ENCODE assay signal across 8 mouse cellular contexts in genomic region chr4:129406447-129406846, GRCm38 (mm10). TPM values are rescaled to one million over a fixed set of nuclear protein-coding genes. Genes with fewer than 3 reads are reported as not detected.
DNase-seq lines count a peak whose midpoint lies in the region; ATAC-seq and TF ChIP-seq lines count a peak whose summit lies in the region.

No protein-coding gene starts in this region.

- peak; percentile 75 for DNase-seq in Muller cell, postnatal 12 days (ENCODE audit: inconsistent ontology term)
- DNase-seq in cerebellum, adult 9-11 months: peak; percentile 28
- peak; percentile 5 to 7 for DNase-seq in frontal cortex, postnatal 14 days (ENCODE audit: low spot score in 2 of 2)
- peak; percentile 63 for DNase-seq in hindbrain, embryonic 10.5 days (ENCODE audit: low spot score)
- peak; percentile 2 for DNase-seq in layer of hippocampus, adult 9-10 months (ENCODE audit: low spot score)
- peak; percentile 49 for DNase-seq in thymus, adult 2 months

- H3K36me3 ChIP-seq in hindbrain, embryonic 10.5 days: no peaks in the 10 kb centered on the region
- no peaks in the 10 kb centered on the region for H3K36me3 ChIP-seq in lung, embryonic 15.5 days
- H3K36me3 ChIP-seq in thymus, adult 2 months (ENCODE audit: control insufficient read depth, insufficient read depth, low read length): no peaks in the 10 kb centered on the region

- H3K27ac ChIP-seq in hindbrain, embryonic 10.5 days: peak overlapping the region; percentile 82
- H3K27ac ChIP-seq in lung, embryonic 15.5 days: peak overlapping the region; percentile 26; the same call in 1 of the 2 replicates
- no peak overlapping the region for H3K27ac ChIP-seq in thymus, adult 2 months (ENCODE audit: control insufficient read depth, insufficient read depth, low read length)

- 5% methylated on average over 25 of the region's 25 CpGs for WGBS in hindbrain, embryonic 10.5 days
- 3% methylated on average over 25 of the region's 25 CpGs for WGBS in lung, embryonic 15.5 days
- WGBS in thymus, adult 2 months: 4% methylated on average over 25 of the region's 25 CpGs

- peak overlapping the region; percentile 54 for H3K4me3 ChIP-seq in hindbrain, embryonic 10.5 days
- peak overlapping the region; percentile 34 for H3K4me3 ChIP-seq in lung, embryonic 15.5 days
- peak overlapping the region; percentile 56 for H3K4me3 ChIP-seq in thymus, adult 2 months (ENCODE audit: control insufficient read depth, insufficient read depth, low read length)

- ATAC-seq in lung, embryonic 15.5 days (ENCODE audit: borderline replicate concordance, extremely low read depth, low FRiP score, low TSS enrichment): peak; percentile 90
- ATAC-seq in neutrophil, adult 5-6 weeks (ENCODE audit: extremely low read depth, insufficient number of reproducible peaks, low FRiP score, poor library complexity, severe bottlenecking): peak; percentile 69; the same call in 1 of the 2 replicates

- H3K9ac ChIP-seq in lung, embryonic 15.5 days: no peak overlapping the region

- TF ChIP-seq POLR2A in thymus, adult 2 months (IDR thresholded peaks at IDR 0.05; ENCODE audit: control insufficient read depth, extremely low read depth, insufficient read depth, low read length, poor library complexity): no peak

- peaks cover 4% of the 10 kb centered on the region for H3K4me1 ChIP-seq in hindbrain, embryonic 10.5 days (replicated peaks)
- 0 out of 2 replicates have a peak, but pooled peaks cover 7% of the 10 kb centered on the region for H3K4me1 ChIP-seq in lung, embryonic 15.5 days
- H3K4me1 ChIP-seq in thymus, adult 2 months (replicated peaks; ENCODE audit: control insufficient read depth, insufficient read depth, low read length): no peaks in the 10 kb centered on the region

- no peaks in the 10 kb centered on the region for H3K9me3 ChIP-seq in hindbrain, embryonic 10.5 days
- H3K9me3 ChIP-seq in lung, embryonic 15.5 days: no peaks in the 10 kb centered on the region

- H3K27me3 ChIP-seq in hindbrain, embryonic 10.5 days (ENCODE audit: insufficient read depth, poor library complexity, severe bottlenecking): peaks cover 12% of the 10 kb centered on the region; the same call in 1 of the 2 replicates
- H3K27me3 ChIP-seq in lung, embryonic 15.5 days: 0 out of 2 replicates have a peak, but pooled peaks cover 7% of the 10 kb centered on the region
- no peaks in the 10 kb centered on the region for H3K27me3 ChIP-seq in thymus, adult 2 months (ENCODE audit: control insufficient read depth, insufficient read depth, low read length)

- peak; percentile 50; the same call in 1 of the 2 replicates for TF ChIP-seq CTCF in thymus, adult 2 months (IDR thresholded peaks at IDR 0.05; ENCODE audit: borderline replicate concordance, control insufficient read depth, extremely low read depth, insufficient read depth, low read length, poor library complexity)

- H3K4me2 ChIP-seq in lung, embryonic 15.5 days: peak overlapping the region; percentile 64

RNA-seq across cellular contexts. Expression of gene Zbtb8a, which starts 28.5 kb away (rescaled TPM):
- polyA plus RNA-seq in hindbrain, embryonic 10.5 days (2016; fragmentation: Nextera tagmentation; extraction: Ambion mirVana): 7.7 and 11.8 TPM in 2 replicates
- polyA plus RNA-seq in lung, embryonic 15.5 days (2015; fragmentation: Nextera tagmentation; extraction: Ambion mirVana): 19.3 and 21.6 TPM in 2 replicates
- 2.3 and 3.3 TPM in 2 replicates for total RNA-seq in neutrophil, adult 5-6 weeks (2017)
- polyA plus RNA-seq in thymus, adult 2 months (2012; rRNA removed): 3.3 and 3.6 TPM in 2 replicates

RNA-seq across cellular contexts. Expression of gene Zbtb8b, which starts 34.2 kb away (rescaled TPM):
- 1.8 and 2.1 TPM in 2 replicates for polyA plus RNA-seq in hindbrain, embryonic 10.5 days (2016; fragmentation: Nextera tagmentation; extraction: Ambion mirVana)
- 2.2 and 3.1 TPM in 2 replicates for polyA plus RNA-seq in lung, embryonic 15.5 days (2015; fragmentation: Nextera tagmentation; extraction: Ambion mirVana)
- total RNA-seq in neutrophil, adult 5-6 weeks (2017): not detected in 2 replicates
- 0.20 and 0.36 TPM in 2 replicates for polyA plus RNA-seq in thymus, adult 2 months (2012; rRNA removed)

RNA-seq across cellular contexts. Expression of gene Bsdc1, which starts 54.9 kb away (rescaled TPM):
- 22.2 and 24.8 TPM in 2 replicates for polyA plus RNA-seq in hindbrain, embryonic 10.5 days (2016; fragmentation: Nextera tagmentation; extraction: Ambion mirVana)
- 23.1 and 24.2 TPM in 2 replicates for polyA plus RNA-seq in lung, embryonic 15.5 days (2015; fragmentation: Nextera tagmentation; extraction: Ambion mirVana)
- total RNA-seq in neutrophil, adult 5-6 weeks (2017): 94.7 and 122 TPM in 2 replicates
- 21.5 and 27.1 TPM in 2 replicates for polyA plus RNA-seq in thymus, adult 2 months (2012; rRNA removed)

Comparison
In these comparisons a context has a peak if more than half of its experiments do, and no peak if none do; other contexts are left out.
1. DNase-seq: peak in every context shown above with its lines; median percentile 75 in Muller cell, postnatal 12 days; 63 in hindbrain, embryonic 10.5 days; 49 in thymus, adult 2 months; 28 in cerebellum, adult 9-11 months; 6 in frontal cortex, postnatal 14 days; 2 in layer of hippocampus, adult 9-10 months.